Mouse (Mus musculus): ENCODE measurements at regions not wholly inside any gene's neighbourhood (a gene's known extent, or its start where the extent isn't known, plus 50 kb on each side); places are given as distances from the start of the nearest gene placed in this dataset.

- no peak for DNase-seq (ENCODE audit: low spot score in 2 of 2)
These were observed 592.5 kb downstream of the Etv1 start for GRCm38 (mm10) chr12:39371480-39372245.

- DNase-seq (ENCODE audit: low spot score in 2 of 2), result no peak
These were observed 594.5 kb downstream of the Etv1 start for GRCm38 (mm10) chr12:39373721-39374120.

Measured in frontal cortex, postnatal 36 days (tissue).